Mouse (Mus musculus) natural killer cell, adult 2 months (primary cell): ENCODE data around the gene Eif4h.
A peak's percentile ranks its signal among the peaks of the same experiment; 100 is the strongest.

ENCODE experiments used
- DNase-seq, 2 experiments: peaks; one replicate each; pipeline ENCODE4 v3.0.0; 2022; ENCODE audit warnings: low spot score in 2 of 2

Eif4h gene

DNA sequence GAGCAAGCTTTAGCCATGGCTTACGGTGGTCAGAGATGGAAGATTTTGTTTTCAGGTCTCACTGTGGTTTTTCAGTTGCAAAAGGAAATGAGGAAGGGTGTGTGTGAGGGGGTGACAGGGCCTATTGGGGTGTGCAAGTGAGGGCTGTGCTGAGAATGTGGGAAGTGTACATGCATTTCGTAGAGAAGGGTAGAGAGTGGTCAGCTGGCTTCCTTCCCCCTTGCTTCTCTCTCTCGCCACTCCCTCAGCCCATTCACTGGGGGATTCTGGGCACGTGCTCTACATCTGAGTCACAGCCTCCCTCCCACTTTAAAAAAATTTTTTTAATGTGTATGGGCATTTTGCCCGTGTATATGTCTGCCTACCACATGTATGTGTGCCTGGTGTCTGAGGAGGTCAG is 32.2 kb downstream of the Eif4h start:
- peak; percentile 74 to 76 for DNase-seq

DNA sequence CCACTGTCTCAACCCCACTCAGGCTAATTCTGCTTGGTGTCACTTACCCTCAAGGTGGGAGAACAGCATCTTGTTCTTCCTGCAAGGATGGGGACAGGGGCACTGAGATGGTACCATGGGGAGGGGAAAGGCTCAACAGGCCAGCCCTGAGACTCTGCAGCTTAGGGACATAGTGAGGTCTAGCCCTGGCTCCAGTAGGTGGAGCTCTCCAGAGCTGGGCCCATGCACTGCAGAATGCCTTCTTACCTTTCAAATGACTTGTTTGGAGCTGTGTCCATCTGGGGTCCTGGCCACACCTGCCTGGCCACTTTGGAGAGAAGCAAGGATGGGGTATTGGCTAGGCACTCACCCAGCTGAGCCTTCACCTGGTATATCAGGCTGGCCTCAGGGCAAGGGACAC is 33.0 kb downstream of the Eif4h start:
- no peak for DNase-seq

DNA sequence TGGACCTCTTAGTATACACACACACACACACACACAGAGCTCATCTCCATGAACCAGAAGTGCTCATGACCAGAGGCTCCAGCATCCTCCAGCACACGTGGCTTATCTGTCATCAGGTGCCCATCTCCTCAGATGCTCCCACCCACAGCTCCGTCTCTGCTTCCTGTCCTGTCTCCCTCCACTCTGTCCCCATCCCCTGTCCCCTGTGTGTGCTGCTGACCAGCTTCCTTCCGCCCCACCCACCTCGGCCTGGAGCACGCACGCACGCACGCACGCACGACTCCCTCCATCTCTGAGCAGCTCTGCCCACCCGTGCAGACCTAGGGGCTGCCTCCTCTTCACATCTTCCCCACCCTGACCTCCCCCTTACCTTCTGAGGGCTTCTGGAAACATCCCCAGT is 34.9 kb downstream of the Eif4h start:
- peak; percentile 46 to 52 for DNase-seq

DNA sequence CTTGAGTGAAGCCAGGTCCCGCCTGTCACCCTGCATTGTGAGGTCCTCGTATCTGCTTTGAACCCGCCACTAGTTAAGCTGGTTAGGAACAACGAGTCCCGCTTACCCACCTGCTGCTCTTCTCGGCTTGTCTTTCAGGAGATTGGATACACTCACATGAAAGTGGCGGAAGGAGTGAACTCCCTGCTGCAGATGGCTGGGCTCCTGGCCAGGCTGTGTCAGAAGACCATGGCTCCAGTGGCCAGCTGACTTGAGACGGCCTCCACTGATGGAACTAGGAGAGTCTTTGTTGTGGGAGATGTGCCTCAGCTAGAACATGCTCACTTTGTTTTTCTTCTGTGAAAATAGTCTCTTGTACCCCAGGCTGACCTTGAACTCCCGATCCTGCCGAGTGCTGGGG is 41.6 kb downstream of the Eif4h start:
- no peak for DNase-seq

DNA sequence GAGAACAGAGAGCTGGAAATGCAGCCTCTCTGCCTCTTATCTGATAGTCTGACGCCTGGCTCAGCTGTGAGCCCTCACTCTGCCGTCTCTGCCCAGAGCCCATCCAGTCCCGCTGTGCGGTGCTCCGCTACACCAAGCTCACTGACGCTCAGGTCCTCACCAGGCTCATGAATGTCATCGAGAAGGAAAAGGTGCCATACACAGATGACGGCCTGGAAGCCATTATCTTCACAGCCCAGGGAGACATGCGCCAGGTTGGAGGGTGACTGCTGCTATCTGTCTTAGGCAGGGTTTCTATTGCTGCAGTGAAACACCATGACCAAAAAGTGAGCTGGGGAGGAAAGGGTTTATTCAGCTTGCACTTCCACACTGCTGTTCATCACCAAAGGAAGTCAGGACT is 46.2 kb downstream of the Eif4h start:
- DNase-seq: no peak

DNA sequence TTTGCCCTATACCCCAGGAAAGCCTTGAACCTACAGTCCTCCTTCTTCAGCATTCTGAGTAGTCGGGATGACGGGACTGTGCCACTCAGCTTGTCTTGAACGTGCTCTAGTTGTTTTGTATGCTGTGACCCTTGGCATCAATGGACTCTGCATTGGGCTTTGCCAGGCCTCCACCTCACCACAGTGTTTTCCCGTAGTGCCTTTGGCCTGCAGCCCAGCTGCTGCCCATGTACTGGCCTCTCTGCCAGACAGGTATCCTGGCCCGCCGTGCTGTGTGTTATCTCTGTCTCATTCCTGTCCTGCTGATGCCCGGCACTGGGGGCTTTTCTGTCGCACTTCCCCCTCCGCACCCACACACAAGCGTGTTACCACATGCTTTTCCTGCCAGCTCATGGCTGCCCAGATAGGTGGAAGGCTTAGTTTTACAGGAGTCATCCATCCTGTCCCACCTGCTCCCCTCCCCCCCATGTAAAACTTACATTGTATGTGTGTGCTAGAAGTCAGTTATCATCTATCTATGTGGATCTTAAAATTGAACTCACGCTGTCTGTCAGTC is 47.2 kb downstream of the Eif4h start:
- DNase-seq: no peak

DNA sequence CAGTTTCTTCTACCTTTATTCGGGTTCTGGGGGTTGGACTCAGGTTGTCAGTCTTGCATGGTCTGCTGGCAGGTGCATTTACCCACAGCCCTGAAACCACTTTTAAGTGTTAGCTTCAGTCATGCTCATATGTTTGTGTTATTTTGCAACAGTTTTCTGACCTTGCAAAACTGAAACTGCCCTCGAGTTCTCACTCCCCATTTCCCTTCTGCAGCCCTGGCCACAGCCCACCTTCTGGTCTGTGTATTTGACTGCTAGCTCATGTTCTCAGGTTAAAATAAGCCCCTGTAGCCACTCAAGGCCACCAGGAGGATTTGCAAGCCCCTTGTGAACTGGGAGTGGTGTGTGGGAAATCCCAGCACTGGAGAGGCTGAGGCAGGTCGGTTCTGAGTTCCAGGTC is 49.4 kb downstream of the Eif4h start:
- peak in 1 of 2 experiments; percentile 47 for DNase-seq

DNA sequence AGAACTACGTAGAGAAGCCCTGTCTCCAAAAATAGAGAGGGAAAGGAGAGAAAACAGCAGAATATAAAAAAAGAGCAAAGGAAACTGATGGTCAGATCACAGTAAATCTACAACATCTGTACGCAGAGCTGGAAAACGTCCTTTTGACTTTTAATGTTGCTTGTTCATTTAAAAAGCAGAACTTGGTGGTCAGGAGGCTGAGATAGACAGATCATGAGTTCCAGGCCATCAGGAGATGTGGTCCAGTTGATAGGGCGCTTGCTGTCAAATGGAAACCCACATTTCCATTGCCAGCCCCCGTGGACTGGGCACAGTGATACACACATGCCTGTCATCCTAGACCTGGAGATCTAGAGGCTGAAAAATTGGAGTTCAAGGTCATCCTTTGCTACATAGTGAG is 54.5 kb downstream of the Eif4h start:
- peak in 1 of 2 experiments; percentile 36 for DNase-seq

DNA sequence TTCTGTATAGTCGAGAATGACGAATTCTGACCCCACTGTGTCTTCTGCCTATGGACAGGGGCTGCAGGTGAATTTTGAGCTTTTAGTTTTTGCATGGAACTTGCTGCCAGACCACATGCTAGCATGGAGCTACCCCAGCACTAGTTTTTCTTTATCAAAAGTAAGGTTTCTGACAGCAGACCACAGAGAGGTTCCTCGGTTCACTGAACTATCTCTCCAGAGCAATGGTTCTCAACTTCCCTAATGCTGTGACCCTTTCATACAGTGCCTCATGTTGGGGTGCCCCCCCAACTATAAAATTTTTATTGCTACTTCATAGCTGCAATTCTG is 55.4 kb downstream of the Eif4h start:
- DNase-seq: peak in 1 of 2 experiments; percentile 40

DNA sequence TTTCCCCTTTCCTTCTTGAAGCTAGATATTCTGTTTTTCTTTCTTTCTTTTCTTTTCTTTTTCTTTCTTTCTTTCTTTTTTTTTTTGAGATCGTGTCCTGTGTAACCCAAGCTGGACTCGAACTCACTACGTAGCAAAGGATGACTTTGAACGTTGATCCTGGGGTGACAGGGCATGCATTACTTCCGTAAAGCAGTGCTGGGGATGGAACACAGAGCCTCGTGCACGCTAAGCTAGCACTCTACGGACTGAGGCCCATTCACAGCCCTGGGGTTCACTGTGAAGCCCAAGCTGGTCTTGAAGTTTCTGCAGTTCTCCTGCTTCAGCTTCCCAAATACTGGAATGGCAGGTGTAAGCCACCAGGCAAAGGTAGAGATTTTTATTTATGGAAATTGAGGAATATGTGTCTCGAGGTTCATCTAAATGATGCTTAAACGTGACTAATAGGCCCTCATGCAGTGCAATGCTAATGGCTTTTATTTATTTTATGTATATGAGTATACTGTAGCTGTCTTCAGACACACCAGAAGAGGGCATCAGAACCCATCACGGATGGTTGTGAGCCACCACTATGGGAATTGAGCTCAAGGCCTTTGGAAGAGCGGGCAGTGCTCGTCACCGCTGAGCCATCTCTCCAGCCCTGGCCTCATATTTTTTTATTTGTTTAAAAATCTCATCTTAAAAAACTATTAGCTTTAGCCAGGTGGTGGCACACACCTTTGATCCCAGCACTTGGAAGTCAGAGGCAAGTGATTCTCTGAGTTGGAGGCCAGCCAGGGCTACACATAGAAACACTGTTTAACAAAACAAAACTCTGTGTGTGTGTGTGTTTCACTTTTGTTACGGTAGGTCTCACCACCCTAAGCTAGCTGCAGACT is 56.0 kb downstream of the Eif4h start:
- no peak for DNase-seq

DNA sequence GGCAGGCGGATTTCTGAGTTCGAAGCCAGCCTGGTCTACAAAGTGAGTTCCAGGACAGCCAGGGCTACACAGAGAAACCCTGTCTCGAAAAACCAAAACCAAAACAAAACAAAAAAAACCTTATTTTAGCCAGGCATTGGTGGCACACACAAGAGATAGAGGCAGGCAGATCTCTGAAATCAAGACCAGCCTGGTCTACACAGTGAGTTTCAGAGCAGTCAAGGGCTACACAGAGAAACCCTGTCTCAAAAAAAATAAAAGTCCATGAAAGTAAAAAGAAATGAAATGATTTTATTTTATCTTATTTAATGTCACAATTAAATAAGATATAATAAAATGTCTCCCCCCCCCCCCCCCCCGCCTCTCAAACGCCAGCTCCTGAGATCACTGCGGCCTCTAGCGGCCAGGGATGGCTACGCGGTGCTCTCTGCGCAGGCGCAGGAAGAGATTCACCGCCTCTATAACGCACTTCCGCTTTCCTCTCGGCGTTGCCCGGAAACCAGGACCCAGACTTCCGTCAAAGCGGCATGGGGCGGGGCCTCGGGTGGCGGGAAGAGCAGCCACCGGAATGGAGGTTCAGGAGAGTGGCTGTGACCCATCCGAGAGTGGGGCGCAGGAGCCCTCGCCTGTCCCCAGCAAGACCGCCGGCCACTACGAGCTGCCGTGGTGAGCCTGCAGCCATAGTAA is 56.9 kb downstream of the Eif4h start:
- peak; percentile 95 to 97 for DNase-seq

DNA sequence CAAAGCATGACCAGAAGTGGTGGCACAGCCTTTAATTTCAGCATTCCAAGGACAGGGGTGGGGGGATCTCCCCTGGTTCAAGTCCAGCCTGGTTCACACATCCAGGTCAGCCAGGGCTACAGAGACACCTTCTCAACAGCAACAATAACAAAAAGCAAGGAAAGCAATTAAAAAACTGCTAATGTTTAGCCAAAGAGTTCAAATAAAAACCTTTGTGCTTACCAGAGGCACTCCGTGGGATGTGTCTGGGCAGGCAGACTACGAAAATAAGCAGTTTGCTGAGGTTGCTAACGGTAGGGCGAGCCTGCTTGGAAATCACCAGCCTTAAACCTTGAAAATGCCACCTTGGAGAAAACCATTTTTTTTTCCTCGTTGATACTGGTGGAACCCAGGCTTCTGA is 58.1 kb downstream of the Eif4h start, which contains the start of gene Rfc2:
TSS of gene Rfc2 (plus strand) at position 221 of the 400 bp plus-strand sequence.
- no peak for DNase-seq

DNA sequence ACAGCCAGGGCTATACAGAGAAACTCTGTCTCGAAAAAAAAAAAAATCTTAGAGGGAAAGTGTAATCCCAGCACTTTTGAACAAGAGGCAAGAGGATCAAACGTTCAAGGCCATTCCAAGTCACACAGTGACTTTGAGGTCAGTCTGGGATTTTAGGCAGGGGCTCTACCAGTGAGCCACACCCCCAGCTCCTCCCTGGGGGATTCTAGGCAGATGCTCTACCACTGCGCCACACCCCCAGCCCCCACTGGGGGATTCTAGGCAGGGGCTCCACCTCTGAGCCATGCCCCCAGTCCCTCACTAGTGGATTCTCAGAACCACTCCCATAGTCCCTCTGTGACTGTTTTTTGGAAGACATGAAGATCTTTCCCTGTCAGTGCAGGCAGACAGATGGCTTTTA is 60.2 kb downstream of the Eif4h start:
- DNase-seq: no peak

DNA sequence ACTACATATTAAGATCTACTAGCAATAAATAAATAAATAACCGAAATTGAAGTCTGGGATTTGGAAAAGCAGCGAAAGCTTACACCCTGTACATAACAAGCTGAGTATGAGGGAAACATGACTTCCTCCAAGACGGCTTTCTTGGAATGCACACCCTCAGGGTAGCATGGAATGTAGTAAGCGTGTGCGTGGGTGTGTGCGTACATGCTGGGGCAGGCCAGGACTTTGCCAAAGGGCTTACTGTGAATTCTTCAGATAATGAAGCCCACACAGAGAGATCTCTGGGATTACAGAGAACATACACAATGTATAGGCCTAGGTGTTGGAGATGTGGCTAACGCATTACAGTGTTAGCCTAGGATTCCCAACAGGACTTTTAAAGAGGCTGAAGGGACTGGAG is 61.8 kb downstream of the Eif4h start:
- no peak for DNase-seq

DNA sequence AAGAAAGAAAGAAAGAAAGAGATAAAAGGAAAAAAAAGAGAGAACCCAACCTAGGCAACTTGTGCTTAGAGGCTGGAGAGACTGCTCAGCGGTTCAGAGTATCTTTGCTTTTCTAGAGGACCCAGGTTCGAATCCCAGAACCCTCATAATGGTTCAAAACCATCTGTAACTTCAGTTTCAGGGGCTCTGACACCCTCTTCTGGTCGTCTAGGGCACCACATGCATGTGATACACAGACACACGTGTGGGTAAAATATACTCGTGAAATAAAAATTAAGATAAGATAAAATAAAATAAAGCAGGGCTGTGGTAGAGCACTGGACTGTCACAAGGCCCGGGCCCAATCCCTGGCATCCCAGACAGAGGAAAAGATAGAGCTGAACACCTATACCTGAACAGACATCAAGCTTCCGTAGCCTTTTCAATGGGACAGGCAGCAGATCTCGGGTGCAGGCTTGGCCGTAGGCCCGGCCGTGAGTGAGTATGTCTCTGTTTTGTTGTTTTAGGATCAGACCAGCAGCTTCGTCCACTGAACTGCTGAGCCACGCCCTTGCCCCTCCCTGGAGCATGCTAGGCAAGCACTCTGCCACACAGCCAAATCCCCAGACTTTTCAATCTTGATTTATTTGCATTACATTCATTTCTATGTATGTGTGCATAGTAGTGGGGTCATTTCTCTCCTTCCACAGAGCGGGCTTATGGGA is 62.6 kb downstream of the Eif4h start:
- no peak for DNase-seq

DNA sequence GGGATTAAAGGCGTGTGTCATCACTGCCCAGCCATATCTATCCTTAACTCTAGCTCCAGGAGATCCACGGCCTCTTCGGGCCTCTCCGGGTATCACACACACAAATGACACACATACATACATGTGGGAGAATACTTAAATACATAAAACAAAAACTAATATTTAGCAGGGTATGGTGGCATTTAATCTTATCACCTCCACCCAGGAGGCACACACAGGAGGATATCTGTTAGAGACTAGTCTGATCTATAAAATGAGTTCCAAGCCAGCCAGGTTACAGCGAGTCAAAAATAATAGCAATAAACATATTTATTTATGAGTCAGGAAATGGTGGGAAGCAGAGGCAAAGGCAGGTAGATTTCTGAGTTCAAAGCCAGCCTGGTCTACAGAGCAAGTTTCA is 63.5 kb downstream of the Eif4h start:
- DNase-seq: no peak

DNA sequence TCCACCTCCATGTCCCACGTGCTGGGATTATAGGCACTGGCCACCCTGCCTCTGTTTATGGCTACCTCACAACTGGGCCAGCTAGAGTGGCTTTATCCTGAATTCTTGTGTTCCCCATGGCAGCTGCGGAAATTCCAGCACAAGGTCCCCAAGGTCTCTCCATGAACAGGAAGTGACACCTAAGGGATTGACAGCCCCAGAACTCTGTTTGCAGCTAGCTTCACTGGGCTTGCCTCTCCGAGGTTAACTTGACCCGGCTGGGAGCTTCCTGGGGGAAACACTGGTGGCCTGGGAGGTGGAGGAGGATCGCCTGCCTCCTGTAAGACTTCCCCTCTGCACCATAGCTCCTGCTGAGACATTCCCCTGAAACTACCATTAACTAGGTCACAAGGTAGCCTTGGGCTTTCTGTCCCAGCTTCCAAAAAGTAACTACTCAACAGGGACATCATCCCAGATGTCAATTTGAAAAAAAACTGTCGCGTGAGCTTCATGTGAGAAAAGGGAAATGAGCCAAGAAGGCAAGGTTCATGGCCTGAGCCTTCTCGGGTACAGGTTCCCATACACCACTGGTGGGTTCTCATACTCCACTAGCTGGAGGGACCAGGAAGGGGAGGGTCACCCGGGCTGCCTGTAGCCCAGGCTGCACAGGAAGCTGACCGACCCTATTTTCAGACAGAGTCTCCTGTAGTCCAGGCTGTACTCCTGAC is 66.6 kb downstream of the Eif4h start:
- DNase-seq: no peak

DNA sequence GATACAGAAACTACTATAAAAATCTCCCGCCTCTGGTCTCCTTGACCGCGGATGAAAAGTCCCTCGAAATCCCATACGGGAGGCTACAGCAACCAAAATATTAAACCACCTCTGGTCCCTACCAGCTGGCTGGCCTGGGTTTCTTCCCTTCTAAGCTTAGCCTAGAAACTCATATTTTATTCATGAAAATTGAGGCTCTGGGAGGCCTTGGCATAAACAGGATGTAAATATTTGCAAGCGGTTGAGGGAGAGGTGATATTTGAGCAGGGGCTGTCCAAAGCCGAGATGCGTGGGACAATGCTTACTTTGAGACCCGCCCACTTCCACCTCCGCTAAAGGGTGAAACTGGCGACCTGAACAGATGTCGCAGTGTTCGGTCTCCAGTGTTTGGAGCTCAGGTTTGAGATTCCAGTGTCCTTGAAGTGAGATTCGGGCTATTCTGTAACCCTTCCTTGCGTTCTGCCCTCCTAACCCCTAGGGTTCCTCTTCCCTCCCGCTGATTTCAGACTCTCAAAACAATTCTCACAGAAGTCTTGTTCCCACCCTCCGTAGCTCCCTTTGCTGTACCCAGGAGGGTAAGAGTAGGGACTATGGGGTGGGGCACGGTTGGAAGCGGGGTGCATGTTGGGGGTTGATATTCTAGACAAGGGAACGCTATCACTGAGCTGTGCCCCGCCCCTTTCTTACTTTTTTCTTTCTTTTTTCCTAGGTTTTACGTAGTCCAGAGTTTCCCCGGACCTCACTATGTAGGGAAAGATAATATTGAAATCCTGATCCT is 67.4 kb downstream of the Eif4h start:
- peak; percentile 51 for DNase-seq
